Mouse (Mus musculus) forebrain, embryonic 14.5 days (tissue): ENCODE measurements around the gene Sprn. TPM values are rescaled to one million over a fixed set of nuclear protein-coding genes. Genes with fewer than 3 reads are reported as not detected.

Source experiments
- ATAC-seq: fragments of 200-750 bp; cut with Nextera tagmentation; 2 replicates; pipeline ENCODE4 v1.8.0; 2017; ENCODE audit warnings: mild to moderate bottlenecking, moderate library complexity
- DNase-seq: peaks from one replicate; pipeline ENCODE4 v3.0.0-alpha.2; 2015; ENCODE audit warnings: low spot score
- H3K27ac ChIP-seq: fragments of 300-500 bp; sonication (generic); 2 replicates; pipeline ENCODE4 v1.5.1; 2014; ENCODE audit warnings: low read depth, mild to moderate bottlenecking, control low read depth, low read length, moderate library complexity
- H3K27me3 ChIP-seq: fragments of 300-500 bp; sonication (generic); replicated peaks from 2 replicates; pipeline ENCODE4 v1.6.1; 2014; ENCODE audit warnings: low read length, control low read depth, mixed read lengths; ENCODE audit not compliant: control insufficient read depth, insufficient read depth
- H3K36me3 ChIP-seq: fragments of 300-500 bp; sonication (generic); 2 replicates; pipeline ENCODE4 v1.6.1; 2014; ENCODE audit warnings: low read length, control low read depth; ENCODE audit not compliant: control insufficient read depth, insufficient read depth
- H3K4me1 ChIP-seq: fragments of 300-500 bp; sonication (generic); 2 replicates; pipeline ENCODE4 v1.6.1; 2014; ENCODE audit warnings: antibody characterized with exemption, low read length, control low read depth; ENCODE audit not compliant: control insufficient read depth, insufficient read depth
- H3K4me2 ChIP-seq: fragments of 300-500 bp; sonication (generic); 2 replicates; pipeline ENCODE4 v1.6.1; 2014; ENCODE audit warnings: mild to moderate bottlenecking, control low read depth, low read length
- H3K4me3 ChIP-seq: fragments of 300-500 bp; sonication (generic); 2 replicates; pipeline ENCODE4 v1.5.1; 2014; ENCODE audit warnings: low read depth, low read length, control low read depth
- H3K9ac ChIP-seq: fragments of 300-500 bp; sonication (generic); 2 replicates; pipeline ENCODE4 v1.6.1; 2014; ENCODE audit warnings: mild to moderate bottlenecking, low read length, control low read depth, moderate library complexity
- H3K9me3 ChIP-seq: fragments of 300-500 bp; sonication (generic); replicated peaks from 2 replicates; pipeline ENCODE4 v1.6.1; 2016; ENCODE audit warnings: low read length, control low read depth, mixed read lengths; ENCODE audit not compliant: control insufficient read depth
- WGBS: fragments of 180-500 bp; shearing (Covaris S2); extraction: QIAGEN DNeasy Blood & Tissue Kit; methylation state at CpG from one replicate; pipeline ENCODE4 v1.1.7; 2014; 5-methylcytosine and 5-hydroxymethylcytosine counted together
- polyA plus RNA-seq: library from polyadenylated mRNA; unstranded; fragments of >200 nt; fragmentation: Nextera tagmentation; extraction: Ambion mirVana; gene quantifications from 2 replicates; pipeline ENCODE4 v1.2.1, GENCODE M21; 2014

Sprn gene
- 7.9 and 9.7 TPM in 2 replicates for polyA plus RNA-seq

- H3K36me3 ChIP-seq, result no peaks in the 10 kb centered on the region
- peak; percentile 55 for DNase-seq
- H3K27ac ChIP-seq, result peak within 1 kb of the TSS; percentile 60; the same call in 1 of the 2 replicates
- ATAC-seq, result peak; percentile 63
- H3K9ac ChIP-seq, result peak within 1 kb of the TSS; percentile 67
- peak within 1 kb of the TSS; percentile 55 for H3K4me2 ChIP-seq
- WGBS, result under 1% methylated on average over 28 of the region's 28 CpGs
- peaks cover 6% of the 10 kb centered on the region; the same call in 1 of the 2 replicates for H3K4me1 ChIP-seq
- peak within 1 kb of the TSS; percentile 36 for H3K4me3 ChIP-seq
- H3K27me3 ChIP-seq, result no peaks in the 10 kb centered on the region
- no peaks in the 10 kb centered on the region for H3K9me3 ChIP-seq
Measured at GRCm38 (mm10) chr7:140154218-140154927, at the start of gene Sprn. Gene Sprn, minus strand, starts transcription at chr7:140154877.

- no peaks in the 10 kb centered on the region for H3K27me3 ChIP-seq
- WGBS, result 92% methylated on average over 4 of the region's 4 CpGs
- H3K9me3 ChIP-seq, result no peaks in the 10 kb centered on the region
- ATAC-seq, result no peak
- H3K4me3 ChIP-seq, result no peak overlapping the region
- H3K9ac ChIP-seq, result no peak overlapping the region
- DNase-seq, result no peak
- no peak overlapping the region for H3K4me2 ChIP-seq
- no peak overlapping the region for H3K27ac ChIP-seq
- no peaks in the 10 kb centered on the region for H3K36me3 ChIP-seq
- no peaks in the 10 kb centered on the region for H3K4me1 ChIP-seq
Measured at GRCm38 (mm10) chr7:140201090-140201489, 46.4 kb upstream of the Sprn start.

- no peak for ATAC-seq
- 80% methylated on average over 8 of the region's 8 CpGs for WGBS
- Histone ChIP-seq H3K4me3 (no peak overlapping the region), H3K4me2 (no peak overlapping the region), H3K9me3 (no peaks in the 10 kb centered on the region), H3K27ac (no peak overlapping the region), H3K9ac (no peak overlapping the region), H3K36me3 (no peaks in the 10 kb centered on the region), H3K27me3 (no peaks in the 10 kb centered on the region), H3K4me1 (no peaks in the 10 kb centered on the region)
- no peak for DNase-seq
Measured at GRCm38 (mm10) chr7:140196002-140196401, 41.3 kb upstream of the Sprn start.

- 93% methylated on average over 4 of the region's 4 CpGs for WGBS
- no peak for DNase-seq
- ATAC-seq, result no peak
- no peak overlapping the region for H3K4me2 ChIP-seq
- H3K27me3 ChIP-seq, result no peaks in the 10 kb centered on the region
- H3K4me1 ChIP-seq, result no peaks in the 10 kb centered on the region
- H3K27ac ChIP-seq, result no peak overlapping the region
- H3K9me3 ChIP-seq, result no peaks in the 10 kb centered on the region
- no peak overlapping the region for H3K9ac ChIP-seq
- no peaks in the 10 kb centered on the region for H3K36me3 ChIP-seq
- H3K4me3 ChIP-seq, result no peak overlapping the region
Measured at GRCm38 (mm10) chr7:140194031-140194430, 39.4 kb upstream of the Sprn start.

- DNase-seq, result no peak
- no peak for ATAC-seq
- Histone ChIP-seq H3K27ac (no peak overlapping the region), H3K4me3 (no peak overlapping the region), H3K36me3 (no peaks in the 10 kb centered on the region), H3K4me2 (no peak overlapping the region), H3K27me3 (no peaks in the 10 kb centered on the region), H3K9me3 (no peaks in the 10 kb centered on the region), H3K4me1 (no peaks in the 10 kb centered on the region), H3K9ac (no peak overlapping the region)
- 86% methylated on average over 2 of the region's 2 CpGs for WGBS
Measured at GRCm38 (mm10) chr7:140192851-140193250, 38.2 kb upstream of the Sprn start.

GRCm38 (mm10) chr7:140192445-140192844 lies 37.8 kb upstream of the Sprn start:
- ATAC-seq (no peak), DNase-seq (no peak)
- Histone ChIP-seq H3K9ac (no peak overlapping the region), H3K4me3 (no peak overlapping the region), H3K27me3 (no peaks in the 10 kb centered on the region), H3K4me2 (no peak overlapping the region), H3K27ac (no peak overlapping the region), H3K36me3 (no peaks in the 10 kb centered on the region), H3K4me1 (no peaks in the 10 kb centered on the region), H3K9me3 (no peaks in the 10 kb centered on the region)
- WGBS, result 58% methylated on average over 2 of the region's 2 CpGs

GRCm38 (mm10) chr7:140190435-140190834 lies 35.8 kb upstream of the Sprn start:
- ATAC-seq (no peak), DNase-seq (no peak)
- no peak overlapping the region for H3K27ac ChIP-seq
- no peaks in the 10 kb centered on the region for H3K27me3 ChIP-seq
- H3K9ac ChIP-seq, result no peak overlapping the region
- no peak overlapping the region for H3K4me3 ChIP-seq
- WGBS, result 95% methylated on average over 1 of the region's 1 CpGs
- no peaks in the 10 kb centered on the region for H3K4me1 ChIP-seq
- no peaks in the 10 kb centered on the region for H3K9me3 ChIP-seq
- H3K36me3 ChIP-seq, result no peaks in the 10 kb centered on the region
- no peak overlapping the region for H3K4me2 ChIP-seq

GRCm38 (mm10) chr7:140188391-140189328 lies 34.0 kb upstream of the Sprn start:
- Histone ChIP-seq H3K27me3 (no peaks in the 10 kb centered on the region), H3K4me1 (no peaks in the 10 kb centered on the region), H3K4me3 (no peak overlapping the region), H3K36me3 (no peaks in the 10 kb centered on the region), H3K4me2 (no peak overlapping the region), H3K27ac (no peak overlapping the region), H3K9ac (no peak overlapping the region), H3K9me3 (no peaks in the 10 kb centered on the region)
- ATAC-seq (no peak), DNase-seq (peak; percentile 67)
- 72% methylated on average over 4 of the region's 4 CpGs for WGBS
